Mouse (Mus musculus): Measurements from ENCODE around the gene Abhd12b.
"Not testable (repeated sequence)": the region's sequence is repeated elsewhere in the genome, so short reads cannot be mapped to it uniquely, and the experiment has no call there.

Abhd12b gene

DNA sequence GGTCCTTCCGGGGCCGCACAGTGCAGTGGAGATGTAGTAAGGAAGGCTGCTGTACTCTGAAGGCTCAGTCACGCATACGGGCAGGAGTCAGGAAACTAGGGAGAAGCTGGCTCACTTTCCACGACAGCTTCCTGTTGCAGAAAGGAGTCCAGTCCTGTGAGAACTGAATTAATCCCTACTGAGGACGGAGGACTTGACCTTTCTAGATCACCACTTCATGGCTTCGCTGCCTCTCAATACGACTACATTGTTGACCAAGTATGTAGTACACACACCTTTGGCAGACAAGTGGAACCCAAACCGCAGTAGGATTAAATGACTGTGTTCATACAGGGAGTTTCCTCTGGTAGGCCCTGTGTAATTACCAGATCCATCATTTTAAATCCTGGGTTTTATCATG lies 16.3 kb upstream of the Abhd12b start:
- in situ Hi-C loops (cut with MseI, MboI): no loop called here

DNA sequence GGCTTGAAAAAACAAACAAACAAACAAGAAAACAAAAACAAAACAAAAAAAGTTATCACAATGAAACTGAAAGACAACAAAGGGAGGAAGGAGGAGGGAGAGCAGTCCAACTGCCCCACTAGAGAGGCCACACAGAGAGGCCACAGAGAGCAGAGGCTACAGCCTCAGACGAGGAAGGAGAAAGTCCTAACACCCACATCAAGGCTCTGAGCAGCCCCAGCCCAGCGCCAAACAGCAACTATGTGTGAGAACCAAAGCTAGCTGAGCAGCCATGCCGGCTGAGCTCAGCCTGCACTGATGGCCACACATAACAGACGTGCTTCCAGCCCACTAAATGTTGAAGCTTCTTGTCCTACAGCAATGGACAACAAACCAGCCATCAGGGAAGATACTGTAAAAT lies 14.1 kb upstream of the Abhd12b start:
- in situ Hi-C loops (cut with MseI, MboI): no loop called here

DNA sequence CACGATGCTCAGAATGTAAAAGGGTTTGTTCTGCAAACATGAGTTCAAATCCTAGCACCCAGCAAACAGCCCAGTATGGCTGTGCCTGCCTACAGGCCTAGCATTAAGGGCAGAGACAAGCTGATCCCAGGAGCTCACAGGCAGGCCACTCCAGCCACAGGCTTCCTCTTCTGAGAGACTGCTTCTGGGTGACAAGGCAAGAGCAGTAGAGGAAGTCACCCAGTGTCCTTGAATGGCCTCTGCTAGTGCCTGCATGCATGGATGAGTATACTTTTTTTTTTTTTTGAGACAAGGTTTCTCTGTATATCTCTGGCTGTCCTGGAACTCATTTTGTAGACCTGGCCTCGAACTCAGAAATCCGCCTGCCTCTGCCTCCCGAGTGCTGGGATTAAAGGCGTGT lies 13.4 kb upstream of the Abhd12b start:
- in situ Hi-C loops (cut with MseI, MboI): no loop called here

DNA sequence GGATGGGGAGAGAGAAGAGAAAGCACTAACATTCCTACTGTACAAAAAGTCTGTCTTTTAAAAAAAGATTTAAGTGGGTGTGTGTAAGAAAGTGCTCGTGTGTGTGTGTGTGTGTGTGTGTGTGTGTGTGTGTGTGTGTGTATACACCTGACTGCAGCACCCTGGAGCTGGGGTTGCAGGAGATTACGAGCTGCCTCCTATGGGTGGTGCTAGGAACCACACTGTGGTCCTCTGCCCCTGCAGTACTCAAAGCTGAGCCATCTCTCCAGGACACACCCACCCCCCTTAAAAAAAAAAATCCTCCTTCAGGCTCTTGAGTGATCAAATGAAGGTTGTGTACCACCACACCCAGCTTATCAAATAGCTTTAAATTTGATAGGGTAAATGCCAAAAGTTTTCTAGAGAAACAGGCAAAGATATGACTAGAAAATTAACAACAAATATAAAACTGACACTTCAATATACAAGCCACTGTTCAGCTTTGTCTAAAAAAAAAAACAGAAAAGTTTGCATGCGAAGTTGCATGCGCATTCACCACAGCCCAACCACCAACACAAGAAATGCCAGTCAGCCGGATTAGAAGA lies 12.9 kb upstream of the Abhd12b start:
- in situ Hi-C loops (cut with MseI, MboI): no loop called here

DNA sequence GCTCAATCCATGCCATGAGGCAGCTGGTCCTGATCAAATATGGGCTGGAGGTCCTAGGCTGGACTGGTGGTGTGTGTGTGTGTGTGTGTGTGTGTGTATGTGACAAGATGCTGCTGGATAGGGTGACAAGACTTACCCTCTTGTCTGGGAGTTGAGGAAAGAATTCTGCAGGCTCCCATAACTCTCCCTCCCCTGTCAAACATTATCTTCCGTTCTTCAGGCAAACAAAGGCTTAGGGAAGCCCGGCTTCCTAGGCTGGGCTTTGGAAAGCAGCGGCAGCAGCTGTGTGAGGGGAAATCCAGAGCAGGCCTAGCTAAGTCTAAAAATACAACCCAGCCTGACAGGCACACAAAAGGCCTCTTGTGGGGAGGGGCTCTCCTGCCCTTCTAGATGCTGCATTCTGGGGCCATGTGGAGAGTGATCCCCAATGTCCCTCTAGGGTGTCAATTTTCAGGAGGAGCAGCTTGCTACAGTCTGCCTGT lies 9.8 kb upstream of the Abhd12b start:
- in situ Hi-C loops (cut with MseI, MboI): not testable (repeated sequence)

DNA sequence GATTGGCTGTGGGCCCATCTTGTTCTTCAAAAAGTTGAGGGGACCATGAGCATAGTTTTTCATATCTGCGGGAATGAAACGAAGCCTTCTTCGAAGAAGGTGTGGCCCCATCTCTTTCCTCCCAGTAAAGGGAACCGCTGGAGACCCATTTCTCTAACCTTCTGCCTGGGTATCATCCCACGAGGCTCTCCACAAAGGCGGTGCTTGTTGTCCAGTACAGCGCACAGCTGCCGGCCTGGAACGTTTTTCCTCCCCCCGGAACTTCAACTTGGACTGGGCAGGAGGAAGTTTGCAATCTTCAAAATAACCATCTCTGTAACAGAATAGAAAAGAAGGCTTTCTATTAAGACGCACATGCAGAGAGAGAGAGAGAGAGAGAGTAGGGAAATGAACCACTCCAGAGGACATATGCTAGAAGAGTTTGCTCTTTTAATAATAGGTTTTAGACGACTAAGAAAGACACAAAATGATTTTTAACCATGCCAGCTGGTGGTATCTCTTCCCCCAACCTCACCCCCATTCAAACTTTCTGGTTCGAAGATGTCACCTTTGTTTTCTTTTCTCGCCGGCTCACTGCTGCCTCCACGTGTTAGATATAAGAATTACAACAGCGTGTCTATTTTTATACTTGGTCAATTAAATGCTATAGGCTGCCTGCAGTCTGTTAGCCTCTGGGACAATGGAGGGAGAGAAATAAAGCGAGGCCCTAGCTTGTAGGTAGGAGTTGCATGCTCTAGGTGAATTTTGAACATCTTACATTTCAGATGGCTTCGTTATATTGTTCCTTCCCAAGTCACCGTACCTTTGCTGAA lies 9.1 kb upstream of the Abhd12b start:
- in situ Hi-C loops (cut with MseI, MboI): no loop called here

DNA sequence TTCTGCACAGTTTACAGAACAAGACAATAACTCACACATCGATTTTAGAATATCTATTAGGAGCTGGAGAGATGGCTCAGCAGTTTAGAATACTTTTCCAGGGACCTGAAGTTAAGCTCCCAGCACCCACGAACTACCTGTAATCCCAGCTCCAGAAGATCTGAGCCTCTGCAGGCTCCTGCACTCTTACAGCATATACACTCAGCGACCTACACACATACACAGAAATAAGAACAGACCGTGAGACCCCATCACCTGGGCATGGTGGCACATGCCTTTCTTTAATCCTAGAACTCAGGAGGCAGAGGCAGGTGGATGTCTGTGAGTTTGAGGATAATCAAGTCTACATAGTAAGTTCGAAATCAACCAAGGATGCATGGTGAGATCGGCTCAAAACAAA lies 8.4 kb upstream of the Abhd12b start:
- in situ Hi-C loops (cut with MseI, MboI): no loop called here

DNA sequence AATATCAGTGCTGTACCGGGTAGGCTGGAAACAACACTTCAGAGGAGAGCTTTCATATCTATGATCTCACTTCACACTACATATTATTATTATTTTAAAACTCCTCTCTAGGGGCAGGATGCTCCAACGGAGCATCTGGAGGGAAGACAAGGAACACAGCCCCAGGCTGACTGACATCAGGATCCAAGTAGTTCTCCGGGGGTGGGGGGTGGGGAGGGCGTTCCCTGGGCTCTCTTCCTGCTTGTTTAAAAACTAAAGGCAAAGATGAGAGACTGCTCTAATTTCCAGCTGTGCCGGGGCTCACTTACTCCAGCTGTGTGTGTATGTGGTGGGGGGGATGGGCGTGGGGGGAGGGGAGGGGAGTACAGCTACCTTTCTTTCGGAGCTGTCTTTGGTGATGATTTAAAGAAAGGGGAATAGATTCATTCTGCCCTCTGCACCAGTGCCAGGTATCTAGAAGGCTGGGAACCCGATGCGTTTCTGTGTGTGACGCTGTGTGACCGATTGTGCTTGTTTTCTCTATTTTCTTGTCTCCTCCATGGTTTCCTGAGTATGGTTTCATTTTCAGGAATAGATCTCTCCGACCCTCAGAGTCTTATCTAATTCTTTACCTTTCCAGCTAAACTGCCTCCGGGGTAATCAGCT lies 5.8 kb upstream of the Abhd12b start:
- in situ Hi-C loops (cut with MseI, MboI): no loop called here

DNA sequence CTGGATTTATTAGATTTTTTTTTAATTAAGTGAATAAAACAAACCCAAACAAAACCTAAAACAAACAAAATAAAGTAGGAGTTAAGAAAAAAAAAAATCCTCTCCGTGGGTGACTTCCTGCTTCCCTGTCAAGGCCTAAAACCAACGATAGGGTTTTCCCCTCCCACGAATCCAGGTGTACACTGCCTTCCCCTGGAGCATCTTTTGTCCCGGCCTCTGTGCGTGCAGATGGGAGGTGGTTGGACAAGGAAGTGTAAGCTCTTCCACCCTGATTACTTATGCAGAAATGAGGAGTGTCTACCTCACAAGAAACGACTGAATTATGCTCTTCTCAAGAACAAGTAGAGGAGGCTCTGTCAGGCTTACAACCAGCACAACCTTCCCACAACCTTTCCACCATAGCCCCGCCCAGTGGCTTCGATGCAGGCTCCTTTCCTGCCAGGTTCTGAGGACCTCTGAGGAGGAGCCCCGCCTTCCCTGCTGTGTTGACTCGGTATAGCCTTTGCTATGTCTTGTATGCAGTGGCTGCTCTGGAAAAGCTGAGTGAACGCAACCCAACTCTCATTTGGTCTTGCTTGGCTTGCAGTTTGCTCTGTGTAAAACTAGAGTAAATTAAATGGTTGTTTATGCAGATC lies 5.2 kb upstream of the Abhd12b start:
- in situ Hi-C loops (cut with MseI, MboI): no loop called here

DNA sequence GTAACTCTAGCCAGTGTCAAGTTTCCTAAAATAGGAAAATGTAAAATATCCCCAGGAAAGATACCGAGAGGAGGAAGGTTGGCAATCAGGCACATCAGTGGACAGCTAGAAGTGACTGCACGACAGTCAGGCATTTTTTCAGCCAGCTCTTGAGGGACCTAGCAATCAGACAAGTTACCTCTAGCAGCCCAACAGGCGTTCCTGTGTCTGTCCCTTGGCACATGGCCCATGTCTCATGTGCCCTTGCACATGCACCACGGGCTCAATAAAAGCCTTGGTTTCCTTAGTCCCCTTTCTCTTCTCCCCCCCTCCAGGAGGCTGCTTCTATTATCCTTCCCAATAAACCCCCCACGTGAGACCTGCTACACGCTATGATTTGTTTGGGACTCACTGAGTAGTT lies 2.3 kb downstream of the Abhd12b start:
- in situ Hi-C loops (cut with MseI, MboI): no loop called here

DNA sequence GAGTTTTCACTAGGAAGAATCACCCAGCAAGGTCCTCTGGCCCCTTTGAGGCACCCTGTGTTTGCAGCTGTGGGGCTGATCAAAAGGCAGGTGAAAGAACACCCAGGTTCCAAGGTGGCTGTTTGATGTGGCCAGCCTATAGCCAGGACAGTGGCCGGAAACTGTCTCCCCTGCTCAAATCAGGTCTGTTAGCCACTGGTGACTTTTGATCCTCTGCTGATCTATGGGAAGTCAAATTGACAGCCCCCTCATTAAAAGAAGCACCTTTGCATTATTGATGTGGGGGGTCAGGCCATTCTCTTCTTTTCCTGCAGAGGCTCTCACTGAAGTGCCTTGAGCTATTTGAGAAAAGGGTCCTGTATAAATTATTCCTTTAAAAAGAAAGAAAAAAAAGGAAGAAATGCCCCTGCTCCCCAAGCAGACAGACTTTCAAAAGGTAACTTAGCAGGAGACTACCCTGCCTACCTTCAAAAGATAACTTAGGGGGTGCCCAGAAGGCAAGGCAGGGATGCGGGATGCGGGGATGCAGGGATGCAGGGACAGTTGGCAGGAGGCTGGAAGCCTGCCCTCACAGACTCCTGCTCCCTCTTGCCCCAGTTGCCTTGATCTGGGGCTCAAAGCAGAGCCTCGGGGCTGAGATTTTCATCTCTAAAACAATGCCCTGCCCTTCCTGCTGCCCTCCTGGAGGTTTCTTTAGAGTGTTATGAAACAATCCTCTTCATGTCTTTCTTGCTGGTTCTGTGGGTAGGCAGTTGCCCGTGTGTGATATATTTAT lies 3.5 kb downstream of the Abhd12b start:
- in situ Hi-C loops (cut with MseI, MboI): no loop called here

DNA sequence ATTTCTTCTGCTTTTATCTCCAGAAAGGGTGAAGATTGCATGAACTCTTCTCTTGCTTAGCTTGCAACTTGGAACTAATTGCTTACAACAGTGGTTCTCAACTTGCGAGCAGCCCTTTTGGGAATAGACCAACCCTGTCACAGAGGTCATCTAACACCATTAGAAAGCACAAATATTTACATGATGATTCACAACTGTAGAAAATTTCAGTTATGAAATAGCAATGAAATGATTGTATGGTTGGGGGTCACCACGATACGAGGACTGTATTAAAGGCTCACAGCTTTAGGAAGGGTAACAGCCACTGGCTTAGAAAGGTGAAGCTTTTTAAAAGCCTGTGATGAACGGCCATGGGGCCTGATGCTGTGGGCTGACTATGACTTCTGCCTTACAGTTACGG lies 7.1 kb downstream of the Abhd12b start:
- in situ Hi-C loops (cut with MseI, MboI): no loop called here

DNA sequence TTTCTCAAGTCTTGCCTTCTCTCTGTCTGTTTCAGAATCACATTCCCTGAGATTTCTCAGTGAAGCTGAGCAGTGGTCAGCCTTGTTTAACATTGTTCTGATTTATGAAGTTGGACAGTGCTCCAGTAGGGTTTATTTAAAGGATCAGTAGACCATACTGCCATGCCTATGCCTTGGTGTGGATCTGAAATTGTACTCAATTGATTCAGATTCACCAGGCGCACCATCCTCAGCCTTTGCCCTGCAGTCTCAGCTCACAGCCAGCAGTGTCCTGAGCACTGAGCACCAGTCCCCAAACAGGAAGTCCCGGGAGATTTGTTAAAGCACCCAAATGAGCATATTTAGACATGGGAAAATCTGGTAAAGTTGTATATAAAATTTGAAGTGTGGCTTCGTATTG lies 10.8 kb downstream of the Abhd12b start:
- in situ Hi-C loops (cut with MseI, MboI): no loop called here

DNA sequence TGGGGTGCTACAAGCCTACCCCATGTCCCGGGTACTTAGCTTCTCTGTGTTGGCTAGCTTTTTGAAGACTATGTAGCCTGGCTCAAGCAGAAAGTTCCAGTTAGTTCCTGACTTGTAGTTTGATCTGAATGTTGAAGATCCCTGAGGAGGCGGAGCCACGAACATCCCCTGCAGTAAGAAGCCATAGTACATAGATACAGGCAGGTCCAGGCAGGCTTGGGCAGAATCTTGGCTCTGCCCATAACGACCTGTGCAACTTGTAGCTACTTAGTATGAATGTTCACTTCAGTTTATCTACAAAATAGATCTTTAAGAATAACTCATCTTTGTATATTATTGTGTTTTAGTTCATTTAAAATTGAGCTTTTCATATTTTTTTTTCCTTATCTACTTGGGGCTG lies 14.0 kb downstream of the Abhd12b start:
- in situ Hi-C loops (cut with MseI, MboI): no loop called here

DNA sequence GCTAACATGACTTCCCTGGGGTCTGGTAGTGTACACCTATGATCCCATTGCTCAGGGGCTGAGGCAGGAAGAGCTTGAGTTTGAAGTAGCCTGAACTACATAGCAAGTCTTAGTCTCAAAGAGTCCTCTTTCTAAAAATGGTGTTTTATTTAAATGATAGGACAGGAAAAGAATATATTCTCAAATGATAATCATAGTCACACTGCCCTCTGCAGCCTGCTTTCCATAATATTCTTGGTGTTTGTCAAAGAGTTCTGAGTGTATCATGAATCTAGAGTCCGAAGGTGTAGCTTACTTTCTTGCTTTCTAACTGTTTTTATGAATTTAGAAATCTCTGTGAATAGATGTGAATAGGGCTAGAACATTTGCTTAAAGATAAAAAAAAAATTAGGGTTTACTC lies 16.0 kb downstream of the Abhd12b start:
- in situ Hi-C loops (cut with MseI, MboI): no loop called here

DNA sequence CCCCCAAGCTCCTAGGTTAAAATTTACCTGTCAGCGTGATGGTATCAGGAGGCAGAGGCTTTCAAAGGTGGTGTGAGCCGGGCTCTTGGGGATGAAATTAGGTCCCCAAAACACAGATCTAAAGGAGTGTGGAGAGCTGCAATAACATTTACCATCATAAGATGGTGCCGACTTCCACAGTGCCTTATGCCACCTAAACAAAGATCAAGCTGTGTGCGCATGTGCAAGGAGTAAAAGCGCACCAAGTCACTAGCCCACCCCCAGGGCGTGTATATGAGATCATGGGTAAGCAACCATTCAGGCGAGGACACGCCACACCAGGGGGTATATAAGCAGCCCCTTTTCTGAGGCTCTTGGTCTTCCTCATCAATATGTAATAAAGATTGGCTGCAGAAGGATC lies 29.6 kb downstream of the Abhd12b start:
- in situ Hi-C loops (cut with MseI, MboI): not testable (repeated sequence)

DNA sequence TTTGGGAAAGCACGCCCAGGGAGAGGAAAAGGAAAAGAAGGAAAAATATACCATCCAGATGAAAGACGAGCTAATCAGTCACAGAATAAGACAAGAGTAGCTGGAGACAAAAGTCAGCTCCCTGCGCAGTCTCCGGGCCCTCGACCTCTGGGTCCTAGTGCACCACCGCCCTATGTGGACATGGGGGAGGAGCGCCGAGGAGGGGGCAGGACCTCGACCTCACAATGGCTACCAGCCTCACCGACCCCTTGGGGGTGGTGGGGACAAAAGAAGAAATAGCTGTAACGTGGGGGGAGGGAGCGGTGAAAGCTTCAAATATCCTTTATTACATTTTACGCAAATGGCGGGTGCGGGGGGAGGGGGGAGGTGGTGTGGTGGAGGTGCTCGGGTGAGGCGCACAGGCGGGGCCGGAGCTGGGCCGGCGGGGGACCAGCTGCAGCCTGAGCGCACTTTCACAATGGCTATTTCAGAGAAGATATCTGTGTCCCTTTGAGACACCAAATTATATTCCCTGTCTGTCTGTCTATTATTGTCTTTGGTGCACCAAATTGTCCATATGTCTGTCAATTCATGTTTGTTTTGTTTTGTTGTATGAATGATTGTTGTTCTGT lies 30.3 kb downstream of the Abhd12b start:
- in situ Hi-C loops (cut with MseI, MboI): no loop called here

DNA sequence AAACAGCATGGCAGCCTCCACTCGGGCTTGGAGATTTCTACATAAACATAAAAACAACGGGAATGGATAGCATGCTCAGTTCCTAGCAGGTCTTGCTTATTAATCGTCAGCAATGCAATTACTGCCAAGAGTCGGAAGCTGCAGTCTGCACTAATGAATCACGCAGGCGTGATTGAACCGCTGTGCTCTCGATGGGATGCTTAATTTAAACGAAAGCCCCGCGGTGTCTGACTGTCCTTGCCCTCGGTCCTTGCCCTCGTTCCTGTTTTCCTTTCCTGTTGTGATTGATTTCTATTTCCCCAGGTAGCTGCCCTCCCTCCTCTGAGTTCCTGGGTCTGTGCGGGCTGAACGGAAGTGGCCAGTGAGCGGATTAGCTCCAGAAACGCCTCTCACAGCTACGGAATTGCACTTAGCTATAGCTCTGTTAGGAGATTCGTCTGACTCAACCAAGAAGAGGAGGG lies 38.4 kb downstream of the Abhd12b start:
- in situ Hi-C loops (cut with MseI, MboI): no loop called here

DNA sequence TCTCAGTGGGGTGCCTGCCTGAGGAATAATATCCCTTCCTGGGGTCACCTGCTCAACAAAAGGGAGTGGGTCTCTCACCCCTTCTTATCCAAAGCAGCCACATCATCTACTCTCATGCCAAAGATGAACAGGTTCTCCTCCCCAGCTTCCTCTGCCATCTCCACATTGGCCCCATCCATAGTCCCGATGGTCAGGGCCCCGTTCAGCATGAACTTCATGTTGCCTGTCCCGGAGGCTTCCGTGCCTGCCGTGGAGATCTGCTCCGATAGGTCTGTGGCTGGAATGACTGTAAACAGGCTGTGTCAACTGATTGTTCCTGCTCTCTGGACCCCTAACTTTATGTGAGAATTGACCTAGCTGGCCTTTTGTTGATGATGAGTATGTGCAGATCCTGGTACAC lies 41.5 kb downstream of the Abhd12b start:
- in situ Hi-C loops (cut with MseI, MboI): no loop called here

DNA sequence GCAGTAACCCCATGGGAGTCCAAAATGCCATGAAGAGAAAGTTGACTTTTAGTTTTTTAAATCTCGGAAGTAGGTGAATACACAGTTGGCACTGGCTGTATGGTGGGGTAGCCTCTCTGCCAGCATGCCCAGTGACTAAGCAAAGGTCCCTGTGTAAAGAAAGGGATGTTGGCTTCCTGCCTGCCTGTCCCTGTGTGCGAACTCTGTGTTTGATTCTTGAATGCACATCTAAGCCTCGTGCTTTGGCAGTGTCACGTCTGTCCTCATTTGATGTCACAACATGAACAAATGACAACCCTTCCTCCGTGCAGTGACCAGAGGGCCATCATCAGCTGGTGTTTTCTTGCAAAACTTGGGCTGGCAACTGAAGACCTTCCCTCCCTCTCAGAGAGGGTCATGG lies 42.4 kb downstream of the Abhd12b start:
- in situ Hi-C loops (cut with MseI, MboI): no loop called here

DNA sequence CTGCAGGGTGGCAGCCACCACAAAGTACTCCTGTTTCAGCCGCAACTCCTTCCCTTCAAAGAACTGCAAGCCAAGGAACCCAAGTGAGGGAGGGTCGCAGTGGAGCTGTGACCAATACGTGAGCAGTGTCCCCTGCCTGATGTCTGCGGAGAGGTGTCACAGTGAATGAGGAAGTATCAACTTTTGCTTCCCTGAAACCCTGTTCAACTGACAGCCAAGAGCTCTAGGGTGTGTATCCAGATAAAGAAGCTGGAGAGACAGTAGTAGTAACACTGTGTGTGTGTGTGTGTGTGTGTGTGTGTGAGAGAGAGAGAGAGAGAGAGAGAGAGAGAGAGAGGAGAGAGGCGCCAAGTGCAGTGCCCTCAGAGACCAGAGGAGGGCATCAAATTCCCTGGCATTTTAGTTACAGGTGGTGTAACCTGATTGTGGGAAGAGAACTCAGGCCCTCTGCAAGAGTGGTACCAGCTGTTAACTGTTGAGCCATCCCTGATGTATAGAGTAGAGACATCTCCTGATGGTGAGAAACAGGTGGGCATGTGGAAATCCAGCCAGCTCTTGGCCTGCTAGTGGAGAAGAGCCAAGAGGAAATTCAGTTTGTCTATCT lies 48.1 kb downstream of the Abhd12b start:
- in situ Hi-C loops (cut with MseI, MboI): no loop called here
